Mouse (Mus musculus) hindbrain, embryonic 16.5 days (tissue): ENCODE results near the gene Gpr137b. TPM values are rescaled to one million over a fixed set of nuclear protein-coding genes. Genes with fewer than 3 reads are reported as not detected.
"Not testable (repeated sequence)": the region's sequence is repeated elsewhere in the genome, so short reads cannot be mapped to it uniquely, and the experiment has no call there.

ENCODE experiments used
- ATAC-seq: fragments of 200-750 bp; cut with Nextera tagmentation; 2 replicates; pipeline ENCODE4 v1.8.0; 2017; ENCODE audit warnings: moderate TSS enrichment, moderate library complexity
- H3K27ac ChIP-seq: fragments of 300-500 bp; sonication (generic); 2 replicates; pipeline ENCODE4 v1.5.1; 2014; ENCODE audit warnings: low read depth, mild to moderate bottlenecking, control low read depth, low read length, moderate library complexity
- H3K27me3 ChIP-seq: fragments of 300-500 bp; sonication (generic); replicated peaks from 2 replicates; pipeline ENCODE4 v1.6.1; 2014; ENCODE audit warnings: low read length; ENCODE audit not compliant: control insufficient read depth, insufficient read depth
- H3K36me3 ChIP-seq: fragments of 300-500 bp; sonication (generic); 2 replicates; pipeline ENCODE4 v1.6.1; 2014; ENCODE audit warnings: mild to moderate bottlenecking, low read length, moderate library complexity, mixed read lengths; ENCODE audit not compliant: control insufficient read depth, insufficient read depth
- H3K4me1 ChIP-seq: fragments of 300-500 bp; sonication (generic); 2 replicates; pipeline ENCODE4 v1.6.1; 2014; ENCODE audit warnings: low read depth, low read length; ENCODE audit not compliant: control insufficient read depth, insufficient read depth
- H3K4me2 ChIP-seq: fragments of 300-500 bp; sonication (generic); 2 replicates; pipeline ENCODE4 v1.6.1; 2014; ENCODE audit warnings: mild to moderate bottlenecking, low read length, control low read depth, moderate library complexity
- H3K4me3 ChIP-seq: fragments of 300-500 bp; sonication (generic); 2 replicates; pipeline ENCODE4 v1.5.1; 2014; ENCODE audit warnings: mild to moderate bottlenecking, low read length, control low read depth, moderate library complexity
- H3K9ac ChIP-seq: fragments of 300-500 bp; sonication (generic); 2 replicates; pipeline ENCODE4 v1.6.1; 2014; ENCODE audit warnings: low read depth, mild to moderate bottlenecking, control low read depth, low read length, moderate library complexity
- H3K9me3 ChIP-seq: fragments of 300-500 bp; sonication (generic); 2 replicates; pipeline ENCODE4 v1.6.1; 2014; ENCODE audit warnings: mild to moderate bottlenecking, low read length, moderate library complexity; ENCODE audit not compliant: control insufficient read depth
- WGBS: fragments of 180-500 bp; shearing (Covaris S2); extraction: QIAGEN DNeasy Blood & Tissue Kit; methylation state at CpG from one replicate; pipeline ENCODE4 v1.1.7; 2014; 5-methylcytosine and 5-hydroxymethylcytosine counted together
- polyA plus RNA-seq: library from polyadenylated mRNA; unstranded; fragments of >200 nt; fragmentation: Nextera tagmentation; extraction: Ambion mirVana; gene quantifications from 2 replicates; pipeline ENCODE4 v1.2.1, GENCODE M21; 2015

Gene Gpr137b
- polyA plus RNA-seq, 1 experiment from 2014 or later: 25.8 TPM

- Histone ChIP-seq H3K4me3 (no peak overlapping the region), H3K27ac (no peak overlapping the region), H3K36me3 (no peaks in the 10 kb centered on the region), H3K9me3 (no peaks in the 10 kb centered on the region), H3K4me1 (no peaks in the 10 kb centered on the region), H3K4me2 (no peak overlapping the region), H3K9ac (no peak overlapping the region), H3K27me3 (no peaks in the 10 kb centered on the region)
- WGBS: 94% methylated on average over 5 of the region's 5 CpGs
- ATAC-seq: no peak
These were observed 16.6 kb downstream of the Gpr137b start for GRCm38 (mm10) chr13:13377180-13377579.

GRCm38 (mm10) chr13:13373965-13374364 is 19.8 kb downstream of the Gpr137b start:
- WGBS: 98% methylated on average over 5 of the region's 6 CpGs
- not testable (repeated sequence) for H3K36me3 ChIP-seq, H3K9me3 ChIP-seq, H3K4me3 ChIP-seq, H3K27me3 ChIP-seq, H3K27ac ChIP-seq, H3K4me2 ChIP-seq, H3K4me1 ChIP-seq, ATAC-seq, H3K9ac ChIP-seq

GRCm38 (mm10) chr13:13371436-13371835 is 22.4 kb downstream of the Gpr137b start:
- not testable (repeated sequence) for H3K27me3 ChIP-seq, ATAC-seq, H3K9me3 ChIP-seq, H3K4me2 ChIP-seq, H3K27ac ChIP-seq, H3K9ac ChIP-seq, H3K4me1 ChIP-seq, H3K4me3 ChIP-seq, H3K36me3 ChIP-seq
- WGBS: 92% methylated on average over 7 of the region's 7 CpGs

- H3K4me2 ChIP-seq, H3K27ac ChIP-seq, ATAC-seq, H3K4me3 ChIP-seq, H3K4me1 ChIP-seq, H3K36me3 ChIP-seq, H3K9ac ChIP-seq, H3K9me3 ChIP-seq, H3K27me3 ChIP-seq: not testable (repeated sequence)
- WGBS: 93% methylated on average over 2 of the region's 2 CpGs
These were observed 27.4 kb downstream of the Gpr137b start for GRCm38 (mm10) chr13:13366371-13366770.

- H3K9me3 ChIP-seq, ATAC-seq, H3K27ac ChIP-seq, H3K27me3 ChIP-seq, H3K4me3 ChIP-seq, H3K4me1 ChIP-seq, H3K9ac ChIP-seq, H3K4me2 ChIP-seq, H3K36me3 ChIP-seq: not testable (repeated sequence)
- WGBS: 95% methylated on average over 7 of the region's 7 CpGs
These were observed 30.3 kb downstream of the Gpr137b start for GRCm38 (mm10) chr13:13363536-13363935.

GRCm38 (mm10) chr13:13362261-13362660 is 31.6 kb downstream of the Gpr137b start:
- 97% methylated on average over 6 of the region's 6 CpGs for WGBS

GRCm38 (mm10) chr13:13360045-13360444 is 33.8 kb downstream of the Gpr137b start:
- H3K4me2 ChIP-seq, H3K36me3 ChIP-seq, ATAC-seq, H3K4me3 ChIP-seq, H3K9ac ChIP-seq, H3K27me3 ChIP-seq, H3K9me3 ChIP-seq, H3K4me1 ChIP-seq, H3K27ac ChIP-seq: not testable (repeated sequence)
- WGBS: 96% methylated on average over 4 of the region's 4 CpGs

More at GRCm38 (mm10) chr13:13362261-13362660, 31.6 kb downstream of the Gpr137b start:
- H3K27ac ChIP-seq, ATAC-seq, H3K9ac ChIP-seq, H3K27me3 ChIP-seq, H3K4me2 ChIP-seq, H3K36me3 ChIP-seq, H3K4me3 ChIP-seq, H3K4me1 ChIP-seq, H3K9me3 ChIP-seq: not testable (repeated sequence)

- not testable (repeated sequence) for H3K4me1 ChIP-seq, H3K9ac ChIP-seq, H3K27me3 ChIP-seq, H3K4me3 ChIP-seq, H3K27ac ChIP-seq, H3K4me2 ChIP-seq, H3K36me3 ChIP-seq, H3K9me3 ChIP-seq, ATAC-seq
- WGBS: 95% methylated on average over 7 of the region's 7 CpGs
These were observed 35.2 kb downstream of the Gpr137b start for GRCm38 (mm10) chr13:13358602-13359001.

GRCm38 (mm10) chr13:13358097-13358496 is 35.7 kb downstream of the Gpr137b start:
- H3K9me3 ChIP-seq, H3K4me2 ChIP-seq, H3K4me3 ChIP-seq, H3K27ac ChIP-seq, H3K27me3 ChIP-seq, H3K9ac ChIP-seq, ATAC-seq, H3K4me1 ChIP-seq, H3K36me3 ChIP-seq: not testable (repeated sequence)
- WGBS: 85% methylated on average over 8 of the region's 8 CpGs

GRCm38 (mm10) chr13:13352113-13352512 is 41.7 kb downstream of the Gpr137b start:
- H3K27ac ChIP-seq, H3K36me3 ChIP-seq, H3K4me3 ChIP-seq, H3K9ac ChIP-seq, H3K4me2 ChIP-seq, ATAC-seq, H3K4me1 ChIP-seq, H3K9me3 ChIP-seq, H3K27me3 ChIP-seq: not testable (repeated sequence)
- WGBS: 84% methylated on average over 4 of the region's 4 CpGs
